Mouse (Mus musculus) ES-E14 (cell line): ENCODE results near the gene March8.

ENCODE experiments used
- MAFK ChIP-seq: IDR thresholded peaks from 2 replicates; pipeline ENCODE4 v1.6.1; 2014; ENCODE audit warnings: mild to moderate bottlenecking, low read depth, low read length, inconsistent platforms; ENCODE audit not compliant: insufficient read depth
- ZNF384 ChIP-seq: IDR thresholded peaks from 2 replicates; pipeline ENCODE4 v1.6.1; 2012; ENCODE audit warnings: low read depth, low read length, inconsistent platforms

DNA sequence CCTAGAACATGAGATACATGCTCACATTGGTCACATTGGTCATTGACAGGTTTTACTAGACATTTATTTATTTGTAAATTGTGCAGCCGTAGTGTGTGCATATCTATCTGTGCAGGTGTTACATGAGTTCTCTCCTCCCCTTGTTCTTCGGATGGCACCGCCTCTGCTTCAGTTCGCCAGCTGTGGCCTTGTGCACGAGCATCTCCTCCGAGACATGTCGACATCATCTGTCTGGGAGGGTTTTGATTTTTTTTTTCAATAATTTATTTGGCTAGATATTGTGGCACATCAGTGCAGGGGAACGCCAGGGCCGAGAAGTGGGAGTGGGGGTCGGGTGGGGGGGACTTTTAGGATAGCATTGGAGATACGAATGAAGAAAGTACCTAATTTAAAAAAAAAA is 30.1 kb downstream of the March8 start:
- TF ChIP-seq MAFK (no peak), ZNF384 (no peak)
